Mouse (Mus musculus) activated CD4-positive, CD25-positive, alpha-beta regulatory T cell, adult 4 months (primary cell): Measurements from ENCODE around the gene Zfp385c. TPM values are rescaled to one million over a fixed set of nuclear protein-coding genes. Genes with fewer than 3 reads are reported as not detected.

Source experiments
- ATAC-seq: one replicate; pipeline ENCODE4 v1.8.0; 2017
- polyA plus RNA-seq, 2 experiments: library from polyadenylated mRNA; unstranded; fragments of 100-300 nt; shearing (Covaris generic); gene quantifications; one replicate each; pipeline ENCODE4 v1.2.1; 2017

Zfp385c gene
- polyA plus RNA-seq, 2 experiments from 2014 or later = 0.17 TPM; not detected in 1

DNA sequence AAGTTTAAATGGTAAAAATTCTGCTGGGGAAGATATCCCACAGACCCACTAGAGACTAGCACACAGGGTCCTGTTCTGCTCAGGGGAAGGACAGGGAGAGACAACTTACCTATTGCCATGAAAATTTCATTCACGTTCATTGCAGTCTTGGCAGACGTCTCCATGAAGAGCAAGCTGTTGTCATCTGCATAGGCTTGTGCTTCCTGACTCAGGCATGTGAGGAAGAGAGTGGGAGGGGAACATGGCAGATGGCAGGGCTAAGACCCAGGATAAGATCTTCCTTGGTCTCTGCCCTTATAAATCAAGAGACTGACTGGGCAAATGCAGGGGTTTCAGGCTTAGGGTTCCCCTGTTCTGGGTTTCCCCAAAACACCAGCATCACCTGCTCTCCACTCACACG is 24.4 kb upstream of the Zfp385c start:
- ATAC-seq = no peak

DNA sequence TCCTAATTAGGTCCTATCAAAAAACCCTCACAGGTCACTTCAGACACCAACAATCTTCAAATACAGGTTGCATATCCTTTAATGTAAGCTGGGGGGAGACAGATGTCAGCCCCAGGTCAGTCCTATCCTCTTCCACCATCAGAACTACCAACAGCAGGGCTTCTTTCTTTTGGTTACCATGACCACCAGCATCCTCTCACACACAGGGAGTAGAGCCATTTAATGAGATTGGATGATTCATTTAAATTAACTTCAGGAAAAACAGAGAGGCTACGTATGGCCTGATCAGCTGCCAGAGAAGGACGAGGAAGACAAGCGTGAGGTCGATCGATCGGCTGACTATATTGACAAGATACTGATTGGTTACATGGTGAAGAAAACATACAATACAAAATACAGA is 22.7 kb upstream of the Zfp385c start:
- no peak for ATAC-seq

- peak; percentile 37 for ATAC-seq
Measured at GRCm38 (mm10) chr11:100714534-100714915, 22.3 kb upstream of the Zfp385c start.

DNA sequence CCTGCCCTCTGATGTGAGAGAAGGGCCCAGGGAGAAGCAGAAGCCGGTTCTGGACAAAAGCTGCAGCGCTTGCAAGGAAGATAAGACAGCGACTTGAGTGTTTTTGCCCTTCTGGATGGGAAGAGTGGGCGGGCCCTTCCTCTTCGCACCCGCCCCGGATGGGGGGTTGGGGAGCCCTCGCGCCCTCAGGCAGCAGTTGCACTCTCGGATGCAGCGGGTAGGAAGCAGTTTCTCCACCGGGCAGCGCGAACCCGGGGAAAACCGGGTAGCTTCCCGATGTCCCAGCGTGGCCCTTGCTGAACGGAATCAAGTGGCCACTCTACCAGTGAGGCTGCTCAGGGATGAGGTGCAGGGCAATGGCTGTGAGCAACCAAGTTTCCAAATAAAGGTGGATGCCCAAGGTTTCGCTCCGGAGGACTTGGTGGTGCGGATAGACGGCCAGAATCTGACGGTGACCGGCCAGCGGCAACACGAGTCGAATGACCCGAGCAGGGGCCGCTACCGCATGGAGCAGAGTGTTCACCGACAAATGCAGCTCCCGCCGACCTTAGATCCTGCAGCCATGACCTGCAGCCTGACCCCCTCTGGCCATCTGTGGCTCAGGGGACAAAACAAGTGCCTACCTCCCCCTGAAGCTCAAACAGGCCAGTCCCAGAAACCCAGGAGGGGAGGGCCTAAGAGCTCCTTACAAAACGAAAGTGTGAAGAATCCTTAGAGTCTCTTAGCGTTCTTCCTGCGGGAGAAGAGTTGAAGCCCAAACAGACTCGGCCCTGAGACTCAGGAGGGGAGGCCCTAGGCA is 21.7 kb upstream of the Zfp385c start, which contains the start of gene Hspb9:
TSS of gene Hspb9 (plus strand) at position 116 of the 799 bp plus-strand sequence.
- ATAC-seq = peak; percentile 86

- no peak for ATAC-seq
Measured at GRCm38 (mm10) chr11:100713174-100713573, 20.9 kb upstream of the Zfp385c start.

DNA sequence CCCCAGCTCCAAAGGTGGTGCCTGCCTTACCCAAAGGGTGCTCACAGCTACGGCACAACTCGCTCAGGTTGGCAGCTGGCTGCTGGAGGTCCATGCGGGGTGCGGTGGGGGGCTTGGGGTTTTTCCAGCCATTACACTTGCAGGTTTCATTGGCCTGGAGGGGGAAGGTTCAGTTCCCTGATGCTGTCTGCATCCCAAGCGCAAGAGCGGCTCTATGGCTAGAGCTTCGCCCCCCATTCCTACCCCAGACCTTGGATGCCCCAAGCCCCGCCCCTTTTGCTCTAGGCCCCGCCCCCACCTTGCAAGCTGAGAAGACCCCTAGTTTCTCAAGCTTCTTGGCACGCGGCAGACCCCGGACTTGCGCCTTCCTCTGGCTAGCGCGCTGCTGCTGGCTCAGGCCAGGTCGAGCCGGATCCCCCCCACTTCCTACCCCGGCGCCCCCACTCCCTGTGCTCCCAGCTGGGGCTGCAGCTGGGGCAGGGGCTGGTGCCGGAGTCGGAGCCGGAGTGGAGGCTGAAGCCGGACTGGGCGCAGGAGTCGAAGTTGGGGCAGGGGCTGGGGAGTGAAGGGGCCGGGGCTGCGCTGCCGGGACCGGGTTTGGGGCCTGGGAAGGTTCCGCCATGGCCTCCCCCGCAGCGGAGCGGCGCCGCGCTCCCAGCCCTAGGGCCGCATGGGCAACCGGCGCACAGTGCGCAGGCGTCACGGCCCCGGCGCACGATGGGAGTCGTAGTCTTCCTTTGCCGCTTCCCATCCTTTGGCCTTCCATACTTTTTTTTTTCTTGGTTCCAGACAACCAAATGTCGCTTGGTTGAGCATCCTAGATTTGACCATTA is 19.7 kb upstream of the Zfp385c start, which contains the start of gene Kat2a:
TSS of gene Kat2a (minus strand) at position 683 of the 833 bp plus-strand sequence.
- no peak for ATAC-seq

DNA sequence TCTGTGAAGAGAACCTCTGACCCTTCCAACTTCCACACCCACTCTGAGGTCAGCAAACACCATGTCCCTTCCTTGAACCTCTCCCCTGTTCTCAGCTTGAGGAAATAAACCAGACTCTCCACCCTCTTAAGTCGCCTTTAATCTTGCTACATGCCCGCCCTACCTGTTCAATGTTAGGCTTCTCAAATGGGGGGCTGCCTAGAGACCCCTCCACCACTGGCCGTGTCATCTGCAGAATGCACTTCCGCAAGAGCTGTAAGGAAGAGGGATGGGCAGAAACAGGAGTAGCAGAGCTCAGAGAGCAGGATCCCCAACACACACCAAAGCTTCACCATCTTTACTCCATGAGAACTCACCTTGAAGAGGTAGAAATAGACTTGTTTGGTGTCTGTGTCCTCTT is 18.7 kb upstream of the Zfp385c start:
- no peak for ATAC-seq

DNA sequence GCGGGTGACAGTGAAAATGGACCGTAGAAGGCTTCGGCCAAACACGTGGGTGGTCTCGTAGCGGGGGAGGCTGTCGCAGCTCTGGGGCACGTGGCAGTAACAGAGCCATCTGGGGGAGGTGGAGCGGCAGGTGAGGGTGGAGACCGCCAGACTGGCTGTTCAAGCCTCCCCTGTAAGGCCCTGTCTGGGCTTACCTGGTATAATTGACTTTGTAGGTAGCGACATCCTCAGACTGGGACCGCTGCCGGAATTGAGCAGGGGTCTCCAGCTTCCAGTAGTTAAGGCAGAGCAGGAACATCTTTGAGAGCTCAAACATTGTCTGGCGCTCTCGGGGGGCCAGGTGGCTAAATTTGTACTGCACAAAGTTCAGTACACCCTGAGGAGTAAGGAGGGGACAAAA is 18.3 kb upstream of the Zfp385c start:
- ATAC-seq = no peak

- ATAC-seq = no peak
Measured at GRCm38 (mm10) chr11:100709201-100709810, 17.1 kb upstream of the Zfp385c start.

GRCm38 (mm10) chr11:100705095-100705747 is 13.0 kb upstream of the Zfp385c start:
- no peak for ATAC-seq

- ATAC-seq = peak; percentile 74
Measured at GRCm38 (mm10) chr11:100703851-100704531, 11.7 kb upstream of the Zfp385c start, which contains the start of gene Dhx58. Gene Dhx58, minus strand, starts transcription at chr11:100704271.

DNA sequence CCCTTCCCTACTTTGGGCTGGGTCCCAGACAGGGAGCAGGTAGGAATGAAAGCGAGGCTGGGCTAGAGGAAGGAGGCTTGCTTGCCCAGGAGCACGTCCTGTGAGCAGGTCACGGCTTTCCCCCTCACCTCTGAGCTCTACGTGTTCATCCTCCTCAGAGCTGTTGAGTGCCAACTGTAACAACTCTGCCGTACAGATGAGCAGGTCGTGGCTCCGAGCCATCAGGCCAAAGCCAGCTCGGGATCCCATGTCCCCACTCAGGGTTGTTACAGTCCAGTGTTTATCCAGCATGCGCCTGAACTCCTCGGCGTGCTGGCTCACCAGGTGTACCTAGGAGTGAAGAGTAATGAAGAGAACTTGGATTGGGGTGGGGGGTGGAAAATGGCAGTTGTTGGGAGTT is 11.1 kb upstream of the Zfp385c start:
- ATAC-seq = peak; percentile 16

- peak; percentile 33 for ATAC-seq
Measured at GRCm38 (mm10) chr11:100702906-100703305, 10.7 kb upstream of the Zfp385c start.

GRCm38 (mm10) chr11:100702081-100702851 is 10.0 kb upstream of the Zfp385c start:
- ATAC-seq = peak; percentile 61

DNA sequence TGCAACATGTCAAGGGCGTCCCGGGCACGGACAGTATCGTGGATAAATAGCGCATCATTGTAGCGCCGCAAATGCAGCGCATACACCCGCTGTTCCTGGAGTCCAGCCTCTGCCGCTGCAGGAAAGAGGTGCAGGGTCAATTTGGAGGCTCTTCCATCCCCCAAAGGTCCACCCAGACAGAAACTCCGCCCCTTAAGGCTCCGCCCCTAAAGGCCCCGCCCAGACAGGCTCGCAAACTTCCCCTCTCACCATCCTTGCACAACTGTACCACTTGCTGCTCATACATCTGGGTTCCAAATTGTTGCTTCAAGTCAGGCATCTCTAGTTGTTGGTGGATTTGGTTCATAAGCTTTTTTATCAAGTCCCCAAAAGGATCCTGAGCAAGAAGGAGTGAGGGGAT is 9.0 kb upstream of the Zfp385c start:
- ATAC-seq = no peak

DNA sequence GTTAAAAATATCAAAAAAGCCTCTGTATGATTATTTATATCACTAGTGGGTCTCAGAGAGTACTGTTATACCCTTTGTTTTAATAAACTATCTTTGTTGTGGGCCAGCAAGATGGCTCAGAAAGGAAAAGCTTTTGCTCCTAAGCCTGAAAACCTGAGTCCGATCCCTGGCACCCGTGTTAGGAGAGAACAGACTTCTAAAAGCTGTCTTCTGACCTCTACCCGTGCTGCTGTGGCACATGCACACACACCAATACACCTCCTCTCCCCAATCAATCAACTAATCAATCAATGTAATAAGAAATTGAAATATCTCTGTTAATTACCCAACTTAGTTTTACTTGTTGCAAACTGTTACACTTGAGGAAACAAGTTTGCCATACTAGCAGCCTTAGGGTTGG is 8.5 kb upstream of the Zfp385c start:
- no peak for ATAC-seq

- ATAC-seq = no peak
Measured at GRCm38 (mm10) chr11:100697921-100698320, 5.7 kb upstream of the Zfp385c start.

DNA sequence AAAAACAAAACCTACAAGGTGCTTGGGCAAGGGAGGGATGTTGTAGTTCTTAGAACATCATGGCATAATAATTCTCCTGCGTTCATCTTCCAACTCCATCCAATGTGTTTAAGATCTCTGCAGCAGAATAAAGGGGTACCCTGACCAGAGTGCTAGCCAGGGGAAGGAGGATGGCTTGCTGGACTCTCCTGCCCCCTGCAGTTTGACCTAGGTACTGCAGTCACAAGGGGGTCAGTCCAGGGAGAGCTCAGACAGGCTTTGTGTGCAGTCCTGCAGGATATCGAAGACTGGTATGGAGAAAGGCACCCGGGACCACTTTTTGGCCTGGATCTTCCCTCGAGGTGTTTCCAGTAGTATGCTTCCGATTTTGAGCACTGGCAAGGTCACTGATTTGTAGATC is 2.7 kb upstream of the Zfp385c start:
- ATAC-seq = no peak

DNA sequence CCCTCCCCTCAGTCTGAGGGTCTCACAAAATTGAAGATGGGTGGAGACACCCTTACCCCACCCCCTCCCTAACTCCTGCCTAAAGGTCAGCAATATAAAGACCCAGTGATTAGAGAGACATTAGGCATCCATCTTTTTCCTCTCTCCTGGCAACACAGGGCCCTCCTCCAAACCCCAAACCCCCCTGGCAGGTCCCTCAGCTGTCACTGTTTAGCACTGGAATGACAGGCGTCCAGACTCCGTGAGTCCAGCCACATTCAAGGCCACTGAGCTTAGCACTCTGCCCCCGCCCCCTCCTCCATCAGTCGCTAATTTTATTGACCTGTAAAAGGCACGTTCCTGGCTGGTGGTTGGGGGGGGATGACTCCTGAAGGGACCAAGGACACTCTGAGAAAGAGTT is 899 bp upstream of the Zfp385c start:
- no peak for ATAC-seq

DNA sequence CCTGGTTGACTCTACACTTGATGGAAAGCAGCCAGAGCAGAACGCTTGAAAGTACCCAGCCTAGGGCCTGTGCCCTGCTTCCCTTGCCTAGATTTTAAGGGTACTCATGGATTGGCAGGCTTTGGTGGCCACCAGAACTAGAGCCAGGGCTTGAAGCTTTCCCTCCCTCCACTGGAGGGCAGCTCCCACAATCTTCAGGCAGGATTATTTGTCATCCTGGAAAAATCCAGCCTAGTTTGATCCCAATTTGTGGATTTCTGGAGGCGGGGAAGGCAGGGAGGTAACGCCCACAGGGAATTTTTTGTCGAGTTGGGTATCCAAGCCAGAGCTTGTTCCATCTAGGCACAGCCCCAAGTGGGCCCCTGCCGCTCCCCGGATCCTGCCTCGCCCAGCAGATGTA is 1.9 kb downstream of the Zfp385c start:
- ATAC-seq = no peak

GRCm38 (mm10) chr11:100688443-100688842 is 3.8 kb downstream of the Zfp385c start:
- no peak for ATAC-seq
